In the genomic region with DNA sequence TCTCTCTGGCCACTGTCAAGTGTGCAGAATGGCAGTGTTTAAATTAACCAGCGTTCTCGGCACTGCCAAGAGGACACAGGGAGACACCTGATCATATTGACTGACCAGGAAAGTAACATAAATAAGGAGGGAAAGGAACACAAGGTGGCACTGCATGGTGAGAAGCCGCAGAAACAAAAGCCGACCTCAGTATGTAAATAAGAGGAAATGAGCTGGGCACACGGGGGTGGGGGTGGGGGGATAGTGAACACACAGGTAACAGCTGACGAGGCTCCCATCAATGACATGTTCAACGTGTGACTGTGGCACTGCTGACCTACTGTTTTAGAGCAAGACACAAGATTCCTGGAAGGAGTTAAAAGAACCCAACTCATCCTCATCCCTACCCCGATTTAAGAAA, we compare ENCODE assay signal across 17 mouse cellular contexts. TPM values are rescaled to one million over a fixed set of nuclear protein-coding genes. Genes with fewer than 3 reads are reported as not detected.
DNase-seq lines count a peak whose midpoint lies in the region; ATAC-seq lines count a peak whose summit lies in the region.
"Had no signal": no experiment of that assay in that cellular context is flagged by ENCODE, and none has a peak within 500 bp of the region (broad histone marks: within the 10 kb centered on the region; RNA-seq: fewer than 3 reads in every experiment).

No protein-coding gene starts in this region.

- ATAC-seq in forebrain, embryonic 14.5 days, result no peak
- ATAC-seq in forebrain, embryonic 15.5 days (replicated peaks), result no peak
- ATAC-seq in lung, embryonic 16.5 days (ENCODE audit: low read depth), result no peak
- ATAC-seq in activated CD4-positive, CD25-positive, alpha-beta regulatory T cell, adult 4 months, result peak; percentile 14
- no peak for ATAC-seq in liver, embryonic 16.5 days (ENCODE audit: low read depth)

- no peaks in the 10 kb centered on the region for H3K9me3 ChIP-seq in forebrain, embryonic 14.5 days (replicated peaks; ENCODE audit: control insufficient read depth, low read length)
- no peaks in the 10 kb centered on the region for H3K9me3 ChIP-seq in forebrain, embryonic 15.5 days
- no peaks in the 10 kb centered on the region for H3K9me3 ChIP-seq in lung, embryonic 16.5 days (ENCODE audit: control insufficient read depth, low read length)
- no peaks in the 10 kb centered on the region for H3K9me3 ChIP-seq in liver, embryonic 16.5 days (replicated peaks; ENCODE audit: control insufficient read depth, low read length)
- H3K9me3 ChIP-seq: embryonic facial prominence, embryonic 12.5 days; hindbrain, embryonic 10.5 days; midbrain, embryonic 12.5 days; neural tube, embryonic 13.5 days had no signal

- H3K4me2 ChIP-seq in forebrain, embryonic 14.5 days (ENCODE audit: low read length), result peak overlapping the region; percentile 68; the same call in 1 of the 2 replicates
- H3K4me2 ChIP-seq in forebrain, embryonic 15.5 days (replicated peaks), result no peak overlapping the region
- H3K4me2 ChIP-seq in lung, embryonic 16.5 days (ENCODE audit: low read depth, low read length), result peak overlapping the region; percentile 84; the same call in 1 of the 2 replicates
- H3K4me2 ChIP-seq in liver, embryonic 16.5 days (ENCODE audit: low read depth, low read length), result peak overlapping the region; percentile 78; the same call in 1 of the 2 replicates

- no peak for DNase-seq in forebrain, embryonic 14.5 days (ENCODE audit: low spot score)
- no peak for DNase-seq in lung, adult 18-20 months
- DNase-seq in layer of hippocampus, adult 18-20 months (ENCODE audit: low spot score in 2 of 2), result no peak
- DNase-seq: adrenal gland, postnatal 10 days; cerebellum, postnatal 10 days; heart, adult 18-20 months; kidney, adult 11 months; lung, postnatal 14 days; spleen, adult 18-20 months had no signal

- no peak overlapping the region for H3K4me3 ChIP-seq in forebrain, embryonic 14.5 days (ENCODE audit: low read depth, low read length)
- H3K4me3 ChIP-seq in forebrain, embryonic 15.5 days, result no peak overlapping the region
- H3K4me3 ChIP-seq in lung, embryonic 16.5 days (ENCODE audit: low read length), result no peak overlapping the region
- H3K4me3 ChIP-seq in liver, embryonic 16.5 days (ENCODE audit: low read depth, low read length), result peak overlapping the region; percentile 94; the same call in 1 of the 2 replicates
- H3K4me3 ChIP-seq: midbrain, embryonic 12.5 days had no signal

- H3K4me1 ChIP-seq in forebrain, embryonic 14.5 days (ENCODE audit: control insufficient read depth, insufficient read depth, low read length), result peaks cover 19% of the 10 kb centered on the region
- H3K4me1 ChIP-seq in forebrain, embryonic 15.5 days, result peaks cover 22% of the 10 kb centered on the region
- H3K4me1 ChIP-seq in lung, embryonic 16.5 days (replicated peaks; ENCODE audit: control insufficient read depth, insufficient read depth, low read length), result peaks cover 26% of the 10 kb centered on the region
- peaks cover 35% of the 10 kb centered on the region for H3K4me1 ChIP-seq in liver, embryonic 16.5 days (ENCODE audit: control insufficient read depth, low read depth, low read length)

- 76% methylated on average over 8 of the region's 8 CpGs for WGBS in forebrain, embryonic 14.5 days
- 78% methylated on average over 8 of the region's 8 CpGs for WGBS in forebrain, embryonic 15.5 days
- 50% methylated on average over 8 of the region's 8 CpGs for WGBS in lung, embryonic 16.5 days
- WGBS in liver, embryonic 16.5 days (ENCODE audit: insufficient replicate concordance), result 52% methylated on average over 8 of the region's 8 CpGs

- H3K27ac ChIP-seq in forebrain, embryonic 14.5 days (ENCODE audit: low read depth, low read length), result no peak overlapping the region
- no peak overlapping the region for H3K27ac ChIP-seq in forebrain, embryonic 15.5 days (replicated peaks)
- H3K27ac ChIP-seq in lung, embryonic 16.5 days (ENCODE audit: low read length), result no peak overlapping the region
- no peak overlapping the region for H3K27ac ChIP-seq in liver, embryonic 16.5 days (ENCODE audit: low read length)
- H3K27ac ChIP-seq: embryonic facial prominence, embryonic 12.5 days; hindbrain, embryonic 10.5 days; midbrain, embryonic 12.5 days; neural tube, embryonic 13.5 days had no signal

- no peaks in the 10 kb centered on the region for H3K27me3 ChIP-seq in forebrain, embryonic 14.5 days (replicated peaks; ENCODE audit: control insufficient read depth, insufficient read depth, low read length)
- H3K27me3 ChIP-seq in forebrain, embryonic 15.5 days, result no peaks in the 10 kb centered on the region
- H3K27me3 ChIP-seq in lung, embryonic 16.5 days (ENCODE audit: control insufficient read depth, insufficient read depth, low read depth, low read length), result no peaks in the 10 kb centered on the region
- H3K27me3 ChIP-seq in liver, embryonic 16.5 days (ENCODE audit: control insufficient read depth, insufficient read depth, low read depth, low read length), result no peaks in the 10 kb centered on the region
- H3K27me3 ChIP-seq: embryonic facial prominence, embryonic 12.5 days; midbrain, embryonic 12.5 days; neural tube, embryonic 13.5 days had no signal

- no peak overlapping the region for H3K9ac ChIP-seq in forebrain, embryonic 14.5 days (ENCODE audit: low read length)
- H3K9ac ChIP-seq in forebrain, embryonic 15.5 days (replicated peaks), result no peak overlapping the region
- no peak overlapping the region for H3K9ac ChIP-seq in lung, embryonic 16.5 days (ENCODE audit: low read length)
- no peak overlapping the region for H3K9ac ChIP-seq in liver, embryonic 16.5 days (ENCODE audit: low read depth, low read length)
- H3K9ac ChIP-seq: embryonic facial prominence, embryonic 12.5 days; midbrain, embryonic 12.5 days; neural tube, embryonic 13.5 days had no signal

- H3K36me3 ChIP-seq in forebrain, embryonic 14.5 days (ENCODE audit: control insufficient read depth, insufficient read depth, low read length), result peaks cover 5% of the 10 kb centered on the region
- H3K36me3 ChIP-seq in forebrain, embryonic 15.5 days, result no peaks in the 10 kb centered on the region
- H3K36me3 ChIP-seq in lung, embryonic 16.5 days (ENCODE audit: control insufficient read depth, insufficient read depth, low read length), result peaks cover 4% of the 10 kb centered on the region
- peaks cover 13% of the 10 kb centered on the region for H3K36me3 ChIP-seq in liver, embryonic 16.5 days (ENCODE audit: control insufficient read depth, insufficient read depth)

RNA-seq across cellular contexts. Expression of a gene that starts 2.4 kb away (rescaled TPM):
- polyA plus RNA-seq in forebrain, embryonic 14.5 days (2014; fragmentation: Nextera tagmentation; extraction: Ambion mirVana), result 45.2 and 52.8 TPM in 2 replicates
- 38.4 and 41.0 TPM in 2 replicates for polyA plus RNA-seq in forebrain, embryonic 15.5 days (2015; fragmentation: Nextera tagmentation; extraction: Ambion mirVana)
- 102 and 108 TPM in 2 replicates for polyA plus RNA-seq in lung, embryonic 16.5 days (2015; fragmentation: Nextera tagmentation; extraction: Ambion mirVana)
- polyA plus RNA-seq in activated CD4-positive, CD25-positive, alpha-beta regulatory T cell, adult 4 months (2017; shearing (Covaris generic)), result 10 to 100 TPM; 20.0 to 30.9 TPM
- 54.8 and 60.1 TPM in 2 replicates for polyA plus RNA-seq in liver, embryonic 16.5 days (2015; fragmentation: Nextera tagmentation; extraction: Ambion mirVana)
- total RNA-seq in layer of hippocampus, adult 18-20 months (2021), result 1 to 10 TPM in 1 of 2 experiments, under 1 TPM in 1; 0.45 to 1.2 TPM

RNA-seq across cellular contexts. Expression of a gene that starts 11.9 kb away (rescaled TPM):
- 10.4 and 11.4 TPM in 2 replicates for polyA plus RNA-seq in forebrain, embryonic 14.5 days (2014; fragmentation: Nextera tagmentation; extraction: Ambion mirVana)
- 15.5 and 17.2 TPM in 2 replicates for polyA plus RNA-seq in forebrain, embryonic 15.5 days (2015; fragmentation: Nextera tagmentation; extraction: Ambion mirVana)
- 29.3 and 29.4 TPM in 2 replicates for polyA plus RNA-seq in lung, embryonic 16.5 days (2015; fragmentation: Nextera tagmentation; extraction: Ambion mirVana)
- 10 to 100 TPM; 59.9 to 60.8 TPM for polyA plus RNA-seq in activated CD4-positive, CD25-positive, alpha-beta regulatory T cell, adult 4 months (2017; shearing (Covaris generic))
- polyA plus RNA-seq in liver, embryonic 16.5 days (2015; fragmentation: Nextera tagmentation; extraction: Ambion mirVana), result 21.7 and 21.9 TPM in 2 replicates
- 1 to 10 TPM; 2.5 to 3.0 TPM for total RNA-seq in layer of hippocampus, adult 18-20 months (2021)
